Mouse (Mus musculus): ENCODE results near the gene Sh3bp5.
"Not testable (repeated sequence)": the region's sequence is repeated elsewhere in the genome, so short reads cannot be mapped to it uniquely, and the experiment has no call there.

Gene Sh3bp5

DNA sequence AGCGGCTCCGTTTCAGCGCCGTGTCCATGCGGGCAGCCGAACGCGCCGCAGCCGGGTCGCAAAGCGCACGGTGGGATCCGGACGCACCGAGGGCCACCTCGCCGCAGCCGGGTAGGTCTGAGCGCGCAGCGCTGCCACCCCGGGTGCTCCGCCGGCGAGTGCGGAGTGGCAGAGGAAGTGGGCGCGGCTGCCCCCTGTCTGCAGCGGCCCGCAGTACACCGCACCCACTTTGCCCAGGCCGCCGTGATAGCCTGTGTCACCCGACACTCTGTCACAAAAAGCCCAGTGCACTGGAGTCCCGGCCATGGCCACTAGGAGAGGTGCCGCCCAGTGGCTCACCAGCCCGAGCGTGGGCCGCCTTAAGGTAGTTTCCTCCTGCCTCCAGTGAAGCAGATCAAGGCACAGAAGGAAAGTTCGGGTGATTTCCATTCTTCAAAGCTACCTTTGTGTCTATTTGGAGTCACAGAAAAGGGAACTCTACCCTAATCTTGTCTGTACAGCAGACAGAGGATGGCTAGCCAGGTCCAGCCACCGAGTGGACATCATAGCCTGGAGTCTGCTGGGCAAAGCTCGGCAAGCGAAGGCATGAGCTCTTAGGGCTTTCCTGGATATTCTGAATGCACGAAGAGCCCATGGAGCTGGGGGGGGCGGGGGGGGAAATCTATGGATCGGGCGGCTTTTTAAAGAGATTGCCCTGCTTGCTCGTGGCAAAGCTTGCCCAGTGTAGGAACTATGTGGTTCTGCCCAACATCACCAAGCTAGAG, at the start of gene Sh3bp5:
TSS of gene Sh3bp5 (minus strand) at position 149 of the 764 bp plus-strand sequence.
- peak; percentile 83 to 93 for DNase-seq (ENCODE audit: low spot score in 2 of 2)

GRCm38 (mm10) chr14:31482417-31482816, 46.5 kb upstream of the Sh3bp5 start:
- DNase-seq (ENCODE audit: low spot score in 2 of 2) = no peak

DNA sequence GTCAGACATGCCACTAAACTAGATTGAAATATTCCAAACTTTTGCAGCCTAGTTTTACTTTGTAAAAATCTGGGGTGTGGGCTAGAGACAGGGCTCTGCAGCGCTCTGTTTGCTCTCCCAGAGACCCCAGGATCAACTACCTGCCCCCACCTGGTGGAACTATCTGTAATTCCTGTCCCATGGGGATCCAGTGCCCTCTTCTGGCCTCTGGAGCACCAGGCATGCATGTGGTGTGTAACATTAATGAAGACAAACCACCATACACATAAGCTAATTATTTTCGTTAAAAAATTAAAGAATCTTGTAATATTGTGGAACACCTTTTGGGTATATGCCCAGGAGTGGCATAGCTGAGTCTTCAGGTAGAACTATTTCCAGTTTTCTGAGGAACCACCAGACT, 37.4 kb upstream of the Sh3bp5 start:
- no peak for DNase-seq (ENCODE audit: low spot score in 2 of 2)

DNA sequence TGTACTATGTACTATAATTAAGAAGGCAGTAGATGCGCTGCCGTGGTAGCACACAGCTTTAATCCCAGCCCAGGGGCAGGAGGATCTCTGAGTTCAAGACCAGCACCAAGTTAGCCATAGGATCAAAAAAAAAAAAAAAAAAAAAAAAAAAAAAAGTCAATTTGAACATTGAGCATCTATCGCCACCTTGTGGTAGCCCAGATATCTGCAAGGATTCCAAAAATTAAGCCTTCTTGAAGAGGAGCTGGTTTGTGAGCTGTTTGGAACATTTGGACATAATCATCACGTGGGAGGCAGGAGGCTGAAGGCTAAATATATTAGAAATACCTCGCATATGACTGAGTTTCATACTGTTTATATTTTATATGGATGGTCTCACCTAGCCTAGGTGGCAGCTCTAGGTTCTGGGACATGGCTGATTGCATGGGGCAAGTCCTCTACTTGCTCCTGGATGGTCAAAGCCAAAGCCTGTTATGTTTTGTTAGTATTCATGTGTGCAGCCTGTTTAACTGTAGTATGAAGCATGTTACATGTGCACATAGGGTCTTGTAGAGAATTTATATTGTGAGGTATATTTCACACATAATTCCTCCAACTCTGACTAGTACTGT, 36.7 kb upstream of the Sh3bp5 start:
- DNase-seq (ENCODE audit: low spot score in 2 of 2) = peak in 1 of 2 experiments; percentile 48

DNA sequence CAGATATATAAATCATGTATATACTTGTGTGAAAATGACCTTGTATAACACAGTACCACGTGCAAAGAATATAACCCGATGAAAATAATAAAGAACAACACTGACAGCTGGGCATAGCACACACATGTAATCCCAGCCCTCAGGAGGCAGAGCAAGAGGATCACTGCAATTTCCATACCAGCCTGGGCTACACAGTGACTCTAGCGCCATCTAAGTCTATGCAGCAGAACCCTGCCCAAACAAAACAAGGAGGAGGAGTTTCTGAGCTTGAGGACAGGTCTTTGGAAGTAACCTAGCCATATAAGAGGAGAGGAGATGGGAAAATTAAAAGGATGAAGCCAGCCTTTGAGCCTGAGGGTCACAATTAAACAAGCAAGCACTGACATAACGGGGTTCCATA, 33.8 kb upstream of the Sh3bp5 start:
- no peak for DNase-seq (ENCODE audit: low spot score in 2 of 2)

GRCm38 (mm10) chr14:31464176-31464575, 28.3 kb upstream of the Sh3bp5 start:
- DNase-seq (ENCODE audit: low spot score in 2 of 2) = no peak

DNA sequence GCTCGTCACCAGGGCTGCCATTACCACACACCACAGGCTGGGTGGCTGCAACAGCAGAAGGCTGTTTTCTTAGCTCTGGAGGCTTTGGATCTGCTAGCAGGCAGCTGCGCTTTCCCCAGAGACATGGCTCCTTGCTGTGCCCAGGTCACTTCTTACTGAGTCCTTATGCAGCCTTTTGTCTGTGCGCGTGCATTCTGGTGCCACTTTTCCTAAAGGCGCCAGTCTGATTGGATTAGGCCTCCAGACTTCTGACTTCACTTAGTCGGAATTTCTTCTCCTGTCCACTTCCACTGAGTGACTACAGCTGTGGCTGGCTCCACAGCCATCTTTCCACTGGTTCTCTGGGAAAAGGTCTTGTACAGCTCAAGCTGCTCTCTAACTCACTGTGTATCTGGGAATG, 27.0 kb upstream of the Sh3bp5 start:
- DNase-seq (ENCODE audit: low spot score in 2 of 2) = no peak

DNA sequence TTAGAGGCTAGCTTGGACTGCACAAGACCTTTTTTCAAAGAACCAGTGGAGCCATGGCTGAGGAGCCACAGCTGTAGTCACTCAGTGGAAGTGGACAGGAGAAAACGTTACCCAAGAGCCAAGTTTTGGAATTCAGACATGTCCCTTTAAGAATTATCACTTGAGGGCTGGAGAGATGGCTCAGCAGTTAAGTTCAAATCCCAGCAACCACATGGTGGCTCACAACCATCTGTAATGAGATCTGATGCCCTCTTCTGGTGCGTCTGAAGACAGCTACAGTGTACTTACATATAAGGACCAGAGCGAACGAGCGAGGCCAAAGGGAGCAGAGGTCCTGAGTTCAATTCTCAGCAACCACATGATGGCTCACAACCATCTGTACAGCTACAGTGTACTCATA, 26.3 kb upstream of the Sh3bp5 start:
- DNase-seq (ENCODE audit: low spot score in 2 of 2) = not testable (repeated sequence)

- DNase-seq (ENCODE audit: low spot score in 2 of 2) = no peak
These were observed 22.1 kb upstream of the Sh3bp5 start for GRCm38 (mm10) chr14:31458006-31458405.

GRCm38 (mm10) chr14:31456064-31456721, 20.3 kb upstream of the Sh3bp5 start:
- DNase-seq (ENCODE audit: low spot score in 2 of 2) = no peak

GRCm38 (mm10) chr14:31454849-31455566, 19.1 kb upstream of the Sh3bp5 start:
- no peak for DNase-seq (ENCODE audit: low spot score in 2 of 2)

DNA sequence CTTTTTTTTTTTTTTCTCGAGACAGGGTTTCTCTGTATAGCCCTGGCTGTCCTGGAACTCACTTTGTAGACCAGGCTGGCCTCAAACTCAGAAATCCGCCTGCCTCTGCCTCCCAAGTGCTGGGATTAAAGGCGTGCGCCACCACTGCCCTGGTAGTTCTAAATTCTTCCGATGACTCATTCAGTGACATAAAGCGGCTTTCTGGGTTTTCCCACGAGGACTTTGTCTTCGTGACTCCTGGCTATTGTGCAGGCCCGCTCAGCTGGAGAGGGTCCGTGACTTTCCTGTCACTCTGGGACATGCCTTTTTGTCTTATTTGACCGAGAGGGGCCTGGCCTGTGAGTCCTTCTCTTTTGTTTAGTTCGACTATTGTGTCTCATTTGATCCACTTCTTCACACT, 18.1 kb upstream of the Sh3bp5 start:
- DNase-seq (ENCODE audit: low spot score in 2 of 2) = not testable (repeated sequence)

DNA sequence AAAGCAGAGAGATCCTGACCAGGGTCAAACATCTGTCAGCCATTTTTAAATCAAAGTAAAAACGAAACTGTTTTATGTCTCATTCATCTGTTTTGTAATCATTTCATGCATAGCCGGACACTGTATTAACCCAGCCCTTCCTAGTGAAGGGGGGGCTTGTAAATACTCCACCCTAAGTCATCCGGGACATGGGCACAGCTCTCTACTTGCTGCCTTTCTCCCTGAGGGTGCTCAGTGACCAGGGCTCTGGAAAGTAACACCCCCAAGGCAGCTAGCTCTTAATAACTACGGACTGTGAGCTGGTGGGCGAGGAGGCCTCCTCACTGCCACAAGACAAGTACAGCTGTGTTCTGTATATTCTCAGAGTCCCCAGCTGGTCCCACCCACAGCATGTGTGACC, 13.1 kb upstream of the Sh3bp5 start:
- DNase-seq (ENCODE audit: low spot score in 2 of 2) = no peak

DNA sequence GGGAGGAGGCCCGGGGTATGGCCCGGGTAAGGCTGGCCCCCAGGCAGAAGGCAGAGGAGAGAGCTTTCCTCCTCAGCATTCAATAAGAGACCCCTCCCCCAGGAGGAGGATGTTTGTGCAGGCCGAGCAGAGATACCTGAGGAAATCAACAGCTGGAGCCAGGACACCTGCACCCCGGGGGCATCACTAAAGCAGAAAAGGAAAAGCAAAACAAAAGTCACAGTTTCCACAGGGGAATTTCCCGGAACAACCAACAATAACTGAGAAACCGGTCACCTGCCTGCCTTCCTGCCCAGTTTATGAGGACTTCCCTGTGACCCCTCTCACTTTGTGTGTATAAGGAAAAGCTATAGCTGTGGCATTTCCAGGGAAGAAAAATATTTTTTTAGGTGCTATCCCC, 7.7 kb upstream of the Sh3bp5 start:
- DNase-seq (ENCODE audit: low spot score in 2 of 2) = no peak

DNA sequence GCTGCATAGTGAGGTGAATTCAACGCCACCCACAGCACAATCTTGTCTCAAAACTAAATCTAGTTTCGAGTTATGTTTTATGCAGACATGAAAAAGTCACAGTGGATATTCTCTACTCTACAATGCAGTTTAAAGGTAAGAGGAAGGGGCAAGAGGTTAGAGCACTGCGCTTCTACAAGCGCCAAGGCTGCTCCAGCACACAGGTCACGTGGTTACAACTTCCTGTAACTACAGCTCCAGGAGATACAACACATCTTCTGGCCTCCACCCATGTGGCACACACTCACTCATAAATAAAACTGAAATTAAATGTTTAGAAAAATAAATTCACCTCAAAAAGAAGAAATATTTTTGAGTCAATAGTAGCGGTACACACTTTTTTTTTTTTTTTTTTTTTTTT, 4.8 kb upstream of the Sh3bp5 start:
- no peak for DNase-seq (ENCODE audit: low spot score in 2 of 2)

GRCm38 (mm10) chr14:31440230-31440629, 4.4 kb upstream of the Sh3bp5 start:
- DNase-seq (ENCODE audit: low spot score in 2 of 2) = no peak

- DNase-seq (ENCODE audit: low spot score in 2 of 2) = no peak
These were observed 3.4 kb upstream of the Sh3bp5 start for GRCm38 (mm10) chr14:31439279-31439678.

DNA sequence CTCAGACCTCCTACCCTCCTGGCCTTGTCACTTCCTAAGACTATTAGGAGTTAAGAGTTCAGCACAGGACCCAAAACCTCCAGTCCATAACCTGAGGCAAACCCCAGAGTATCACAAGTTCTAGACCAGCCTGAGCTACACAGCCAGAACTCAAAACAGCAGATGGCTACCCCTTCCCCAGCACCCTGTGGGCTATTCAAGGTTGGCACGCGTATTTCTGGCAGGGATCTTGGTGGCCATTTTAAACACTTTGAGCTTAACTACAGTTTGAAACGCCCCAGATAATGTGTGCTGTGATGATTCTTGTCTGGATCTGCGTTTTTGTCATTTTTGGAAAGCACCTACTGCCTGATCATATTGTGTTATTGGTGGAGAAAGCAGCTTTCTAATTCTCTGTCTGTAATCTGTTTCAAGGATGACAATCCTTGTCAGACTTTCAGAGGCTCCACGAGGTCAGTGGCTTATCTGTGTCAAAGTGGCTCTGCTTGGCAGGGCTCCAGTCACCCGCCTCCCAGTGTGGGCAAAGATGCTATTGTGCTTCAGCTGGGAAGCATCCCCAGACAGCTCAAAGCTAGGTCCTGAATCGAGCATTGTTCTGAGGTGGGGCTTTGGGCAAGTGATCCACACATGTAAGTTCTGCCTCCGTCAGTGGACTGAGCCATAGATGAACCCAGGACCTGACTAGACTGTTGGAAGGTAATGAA, 2.1 kb upstream of the Sh3bp5 start:
- no peak for DNase-seq (ENCODE audit: low spot score in 2 of 2)

GRCm38 (mm10) chr14:31435018-31435915, 611 bp downstream of the Sh3bp5 start:
- peak; percentile 38 to 49 for DNase-seq (ENCODE audit: low spot score in 2 of 2)

DNA sequence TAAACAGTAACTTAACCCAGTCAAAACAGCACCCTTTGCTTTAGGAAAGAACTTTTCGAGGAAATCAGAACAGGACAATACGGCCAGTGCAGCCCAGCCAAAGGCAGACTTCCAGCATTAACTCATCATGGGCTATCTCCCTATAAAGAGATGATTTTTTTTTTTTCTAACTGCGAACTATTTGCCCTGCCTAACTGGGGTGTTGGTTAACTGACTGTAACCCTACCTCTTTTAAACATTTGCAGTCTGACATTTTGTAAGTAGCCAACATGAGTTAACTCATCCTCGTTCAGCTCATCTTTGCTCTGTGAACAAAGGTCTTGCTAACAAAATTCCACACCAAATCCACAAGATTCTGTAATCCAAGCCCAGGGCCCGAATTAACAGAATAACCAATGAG, 1.5 kb downstream of the Sh3bp5 start:
- no peak for DNase-seq (ENCODE audit: low spot score in 2 of 2)

Measured in frontal cortex, postnatal 14 days (tissue).